Mouse (Mus musculus): ENCODE results near the gene Epb41l3.

GRCm38 (mm10) chr17:69157809-69158185 is 82.3 kb downstream of the Epb41l3 start:
- TF ChIP-seq CTCF (IDR thresholded peaks at IDR 0.05; ENCODE audit: low read depth), result no peak
- no peak for TF ChIP-seq EP300 (optimal IDR thresholded peaks at IDR 0.05)

Measured in stomach, postnatal 0 days (tissue).